Mouse (Mus musculus): ENCODE results near the gene Hoxa1. TPM values are rescaled to one million over a fixed set of nuclear protein-coding genes. Genes with fewer than 3 reads are reported as not detected.

The Hoxa1 gene
- total and polyA plus RNA-seq, 3 experiments = 1.9 to 3.7 (median 3.2) TPM

DNA sequence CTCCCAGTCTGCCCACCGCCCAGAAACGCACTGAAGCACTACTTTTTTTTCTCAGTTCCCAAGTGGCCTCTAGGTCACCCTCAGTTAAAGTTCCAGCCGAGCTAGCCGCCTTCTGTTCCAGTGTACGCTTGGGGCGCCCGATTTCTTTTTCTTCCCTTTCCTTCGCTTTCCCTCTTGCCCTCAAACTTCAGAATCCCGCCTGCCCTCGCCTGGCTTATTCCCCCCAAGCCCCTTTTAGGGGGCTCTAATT lies 44.9 kb upstream of the Hoxa1 start (continued):
- TF ChIP-seq E2F4 (IDR thresholded peaks at IDR 0.05; ENCODE audit: insufficient replicate concordance, low read depth, low read length) = no peak

- in situ Hi-C loops (cut with MboI; ENCODE audit: low pct_ligation_motif_present, low pct_unique_long_range_greater_than_20kb, low sequenced_read_pairs) (loop anchor here (25.0 kb wide), 1 partner anchor 190 kb away; the partner anchor contains the start of gene Skap2), dilution Hi-C loops (cut with MboI; ENCODE audit: extremely low pct_ligation_motif_present, extremely low pct_unique_long_range_greater_than_20kb, low sequenced_read_pairs) (no loop called here)
- H3K4me3 ChIP-seq (replicated peaks in 1 of 3; ENCODE audit: low read depth in 2 of 3, low read length in 2 of 3, poor library complexity in 1 of 3) = no peak overlapping the region
- H3K9me3 ChIP-seq (replicated peaks; ENCODE audit: low read length) = peaks cover 39% of the 10 kb centered on the region
- no peak for TF ChIP-seq TBP (conservative IDR thresholded peaks at IDR 0.05; ENCODE audit: low read depth, low read length)
- no peak for TF ChIP-seq MAZ (IDR thresholded peaks at IDR 0.05; ENCODE audit: low read depth, low read length)
- TF ChIP-seq USF2 (conservative IDR thresholded peaks at IDR 0.05; ENCODE audit: low read depth, low read length) = no peak
- TF ChIP-seq MAFK (IDR thresholded peaks at IDR 0.05; ENCODE audit: insufficient replicate concordance, low read length) = no peak
- no peak for TF ChIP-seq MAX (IDR thresholded peaks at IDR 0.05; ENCODE audit: low read length)
- TF ChIP-seq E2F4 (IDR thresholded peaks at IDR 0.05; ENCODE audit: insufficient replicate concordance, low read depth, low read length) = no peak
- no peak for TF ChIP-seq ZC3H11A (IDR thresholded peaks at IDR 0.05; ENCODE audit: low read depth, low read length)
- TF ChIP-seq JUND (conservative IDR thresholded peaks at IDR 0.05; ENCODE audit: low read depth, low read length) = no peak
- no peak for TF ChIP-seq CHD1 (IDR thresholded peaks at IDR 0.05; ENCODE audit: low read depth, low read length)
- no peak for TF ChIP-seq BHLHE40 (IDR thresholded peaks at IDR 0.05; ENCODE audit: low read depth, low read length)
- no peak for TF ChIP-seq EP300 (IDR thresholded peaks at IDR 0.05; ENCODE audit: low read length)
- TF ChIP-seq MYC (IDR thresholded peaks at IDR 0.05; ENCODE audit: low read depth, low read length) = no peak
- no peak for TF ChIP-seq IRF4 (IDR thresholded peaks at IDR 0.05; ENCODE audit: low read depth, low read length)
- no peak overlapping the region for H3K9ac ChIP-seq (ENCODE audit: insufficient read depth, low read depth)
- H3K79me2 ChIP-seq (replicated peaks; ENCODE audit: control insufficient read depth, extremely low read depth, insufficient read depth, poor library complexity, severe bottlenecking) = no peaks in the 10 kb centered on the region
- H3K27me3 ChIP-seq (replicated peaks) = no peaks in the 10 kb centered on the region
- H3K4me2 ChIP-seq (ENCODE audit: insufficient read depth, low read depth, poor library complexity, severe bottlenecking) = no peak overlapping the region
- peaks cover 0 to 5% of the 10 kb centered on the region in 2 experiments; a peak in 1 of 4 replicates for H3K4me1 ChIP-seq (ENCODE audit: control insufficient read depth in 1 of 2, insufficient read depth in 2 of 2)
- no peak for DNase-seq (ENCODE audit: extremely low read depth)
- H3K27ac ChIP-seq (ENCODE audit: insufficient read depth, low read depth) = no peak overlapping the region
- H3K36me3 ChIP-seq (replicated peaks in 1 of 2; ENCODE audit: control insufficient read depth in 1 of 2, insufficient read depth in 1 of 2, low read length in 1 of 2) = peaks cover 23 to 45% of the 10 kb centered on the region in 2 experiments
Measured at GRCm38 (mm10) chr6:52202362-52203120, 44.4 kb upstream of the Hoxa1 start.

DNA sequence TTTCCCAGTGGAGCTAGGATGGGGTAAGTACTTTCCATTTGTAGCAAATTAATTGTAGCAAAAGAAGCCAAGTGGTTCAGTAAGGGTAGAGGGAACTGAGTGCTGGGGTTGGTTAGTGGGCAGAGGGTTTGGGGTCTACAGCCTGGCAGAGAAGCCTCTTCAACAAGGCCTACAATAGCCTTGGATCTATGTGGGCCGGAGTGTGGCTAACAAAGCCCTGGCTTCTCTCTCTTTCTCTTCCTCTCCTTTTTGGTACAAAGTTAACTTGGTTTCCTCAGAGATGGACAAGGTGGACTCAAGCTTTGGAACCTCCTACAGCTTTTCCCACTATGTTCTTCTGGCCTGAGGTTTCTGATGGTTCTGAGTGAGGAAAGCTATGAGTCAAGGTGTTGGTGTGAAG lies 43.2 kb upstream of the Hoxa1 start:
- in situ Hi-C loops (cut with MboI; ENCODE audit: low pct_ligation_motif_present, low pct_unique_long_range_greater_than_20kb, low sequenced_read_pairs) = loop anchor here (25.0 kb wide), 1 partner anchor 189 kb away; the partner anchor contains the start of gene Skap2
- H3K27ac ChIP-seq (ENCODE audit: insufficient read depth, low read depth) = no peak overlapping the region
- no peak overlapping the region for H3K4me2 ChIP-seq (ENCODE audit: insufficient read depth, low read depth, poor library complexity, severe bottlenecking)
- DNase-seq (ENCODE audit: extremely low read depth) = no peak
- H3K4me3 ChIP-seq (replicated peaks in 1 of 3; ENCODE audit: low read depth in 2 of 3, low read length in 2 of 3, poor library complexity in 1 of 3) = no peak overlapping the region
- dilution Hi-C loops (cut with MboI; ENCODE audit: extremely low pct_ligation_motif_present, extremely low pct_unique_long_range_greater_than_20kb, low sequenced_read_pairs) = no loop called here
- no peak for TF ChIP-seq ZC3H11A (IDR thresholded peaks at IDR 0.05; ENCODE audit: low read depth, low read length)
- no peak for TF ChIP-seq HCFC1 (IDR thresholded peaks at IDR 0.05; ENCODE audit: low read depth, low read length)
- TF ChIP-seq MAX (IDR thresholded peaks at IDR 0.05; ENCODE audit: low read length) = no peak
- no peak for TF ChIP-seq NRF1 (IDR thresholded peaks at IDR 0.05; ENCODE audit: low read depth, low read length)
- no peak for TF ChIP-seq BHLHE40 (IDR thresholded peaks at IDR 0.05; ENCODE audit: low read depth, low read length)
- H3K9ac ChIP-seq (ENCODE audit: insufficient read depth, low read depth) = no peak overlapping the region
- peaks cover 21 to 35% of the 10 kb centered on the region in 2 experiments for H3K36me3 ChIP-seq (replicated peaks in 1 of 2; ENCODE audit: control insufficient read depth in 1 of 2, insufficient read depth in 1 of 2, low read length in 1 of 2)
- H3K79me2 ChIP-seq (replicated peaks; ENCODE audit: control insufficient read depth, extremely low read depth, insufficient read depth, poor library complexity, severe bottlenecking) = no peaks in the 10 kb centered on the region
- no peaks in the 10 kb centered on the region for H3K27me3 ChIP-seq (replicated peaks)
- peaks cover 31% of the 10 kb centered on the region for H3K9me3 ChIP-seq (replicated peaks; ENCODE audit: low read length)
- peaks cover 0 to 5% of the 10 kb centered on the region in 2 experiments; a peak in 1 of 4 replicates for H3K4me1 ChIP-seq (ENCODE audit: control insufficient read depth in 1 of 2, insufficient read depth in 2 of 2)
